Mouse (Mus musculus) thymus, adult 2 months (tissue): Measurements from ENCODE around the gene Pard6b. TPM values are rescaled to one million over a fixed set of nuclear protein-coding genes. Genes with fewer than 3 reads are reported as not detected.

Experiments used
- DNase-seq: peaks from one replicate; pipeline ENCODE4 v3.0.0; 2021
- H3K27ac ChIP-seq: fragments of 200-500 bp; 2 replicates; pipeline ENCODE4 v1.5.1; 2012; ENCODE audit warnings: low read length, control low read depth; ENCODE audit not compliant: control insufficient read depth, insufficient read depth
- H3K27me3 ChIP-seq: fragments of 200-500 bp; 2 replicates; pipeline ENCODE4 v1.6.1; 2012; ENCODE audit warnings: mild to moderate bottlenecking, low read length, moderate library complexity, mixed read lengths; ENCODE audit not compliant: control insufficient read depth, insufficient read depth
- H3K36me3 ChIP-seq: fragments of 200-500 bp; 2 replicates; pipeline ENCODE4 v1.6.1; 2012; ENCODE audit warnings: mild to moderate bottlenecking, low read length, moderate library complexity; ENCODE audit not compliant: control insufficient read depth, insufficient read depth
- H3K4me1 ChIP-seq: fragments of 200-500 bp; replicated peaks from 2 replicates; pipeline ENCODE4 v1.6.1; 2012; ENCODE audit warnings: low read length; ENCODE audit not compliant: control insufficient read depth, insufficient read depth
- H3K4me3 ChIP-seq: fragments of 200-500 bp; 2 replicates; pipeline ENCODE4 v1.5.1; 2012; ENCODE audit warnings: mild to moderate bottlenecking, low read length, control low read depth, moderate library complexity; ENCODE audit not compliant: control insufficient read depth, insufficient read depth
- CTCF ChIP-seq: fragments of 200-500 bp; IDR thresholded peaks from 2 replicates; pipeline ENCODE4 v1.5.1; 2012; ENCODE audit warnings: mild to moderate bottlenecking, control low read depth, low read length, moderate library complexity, borderline replicate concordance; ENCODE audit not compliant: control insufficient read depth, poor library complexity, insufficient read depth; ENCODE audit errors: extremely low read depth
- POLR2A ChIP-seq: fragments of 200-500 bp; IDR thresholded peaks from 2 replicates; pipeline ENCODE4 v1.6.1; 2012; ENCODE audit warnings: mild to moderate bottlenecking, low read length, control low read depth, moderate library complexity; ENCODE audit not compliant: control insufficient read depth, poor library complexity, insufficient read depth; ENCODE audit errors: extremely low read depth
- WGBS: fragments of 180-500 bp; shearing (Covaris S2); methylation state at CpG from one replicate; pipeline ENCODE4 v1.1.7; 2018; 5-methylcytosine and 5-hydroxymethylcytosine counted together
- polyA plus RNA-seq: library from polyadenylated mRNA; depleted of rRNA; stranded (reverse); fragments of >200 nt; gene quantifications from 2 replicates; pipeline ENCODE4 v1.2.3, GENCODE M21; 2012

Pard6b gene
- polyA plus RNA-seq, 1 experiment, result 4.2 TPM

DNA sequence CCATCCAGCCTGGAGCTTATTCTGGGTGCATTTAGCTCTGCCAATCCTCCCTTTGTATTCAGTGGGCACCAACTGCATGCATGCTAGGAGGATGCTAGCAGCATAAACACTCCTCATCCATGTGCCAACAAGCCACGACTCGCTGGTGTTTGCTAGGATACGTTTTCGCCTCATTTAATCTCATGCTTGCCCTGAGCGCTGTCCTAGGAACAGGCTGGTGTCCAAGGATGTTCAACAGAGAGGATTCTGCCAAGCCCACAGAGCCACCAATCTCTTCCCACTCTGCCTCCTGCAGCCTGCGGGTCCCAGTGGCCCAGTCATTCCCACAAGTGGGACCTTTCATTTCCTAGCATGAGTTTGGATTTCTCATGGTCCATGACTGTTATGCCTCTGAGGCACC is 38.8 kb upstream of the Pard6b start:
- TF ChIP-seq CTCF, result no peak
- Histone ChIP-seq H3K4me3 (no peak overlapping the region), H3K27me3 (no peaks in the 10 kb centered on the region), H3K36me3 (no peaks in the 10 kb centered on the region), H3K4me1 (no peaks in the 10 kb centered on the region), H3K27ac (no peak overlapping the region)
- WGBS, result 89% methylated on average over 6 of the region's 6 CpGs
- DNase-seq, result no peak

DNA sequence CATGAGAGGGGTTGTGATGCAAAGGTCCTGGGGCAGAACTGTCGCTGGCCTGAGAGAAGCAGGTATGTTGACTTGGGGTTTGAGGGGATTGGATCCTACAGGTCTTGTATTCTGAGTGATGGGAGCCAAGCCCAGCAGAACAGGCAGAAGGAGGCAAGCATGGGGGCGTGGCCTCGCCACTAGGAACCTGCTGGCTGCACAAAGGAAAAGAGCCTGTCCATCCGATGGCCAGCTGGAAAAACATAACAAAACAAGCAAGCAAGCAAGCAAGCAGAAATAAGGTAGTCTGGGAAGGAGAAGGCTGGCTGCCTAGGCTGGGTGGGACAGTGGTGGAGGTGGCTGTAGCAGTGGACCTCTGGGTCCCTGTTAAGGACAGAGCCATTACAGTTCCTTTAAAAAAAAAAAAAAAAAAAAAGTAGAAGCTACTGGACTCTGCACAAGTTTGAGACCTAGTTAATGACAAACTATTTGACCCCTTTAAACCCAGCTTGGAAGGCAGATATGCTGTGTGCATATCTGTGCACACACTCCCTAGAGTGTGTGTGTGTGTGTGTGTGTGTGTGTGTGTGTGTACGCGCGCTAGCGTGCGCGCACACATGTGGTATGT is 36.0 kb upstream of the Pard6b start:
- WGBS, result 91% methylated on average over 10 of the region's 10 CpGs
- no peaks in the 10 kb centered on the region for H3K4me1 ChIP-seq
- TF ChIP-seq CTCF, result no peak
- no peak for TF ChIP-seq POLR2A
- H3K27ac ChIP-seq, result no peak overlapping the region
- no peak overlapping the region for H3K4me3 ChIP-seq
- DNase-seq, result no peak
- peaks cover 4% of the 10 kb centered on the region; the same call in 1 of the 2 replicates for H3K27me3 ChIP-seq
- no peaks in the 10 kb centered on the region for H3K36me3 ChIP-seq

DNA sequence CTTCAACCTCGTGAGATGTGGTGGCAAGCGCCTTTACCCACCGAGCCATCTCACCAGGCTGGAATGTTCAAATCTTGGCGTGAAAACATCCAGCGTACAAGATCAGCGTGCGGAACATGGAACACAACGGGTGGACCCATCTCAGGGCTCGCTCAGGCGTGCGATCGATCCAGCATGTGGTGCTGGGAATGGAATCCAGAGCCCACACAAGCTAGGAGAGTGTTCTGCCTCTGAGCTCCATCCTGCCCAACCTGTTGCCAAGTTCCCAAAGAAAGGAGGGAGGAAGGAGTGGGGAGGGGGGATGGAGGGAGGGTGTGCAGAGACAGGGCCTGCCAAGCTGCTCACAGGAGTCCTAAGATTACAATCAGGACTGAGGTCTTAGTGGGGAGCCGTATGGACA is 35.4 kb upstream of the Pard6b start:
- no peaks in the 10 kb centered on the region for H3K4me1 ChIP-seq
- no peak overlapping the region for H3K27ac ChIP-seq
- no peak overlapping the region for H3K4me3 ChIP-seq
- 92% methylated on average over 13 of the region's 13 CpGs for WGBS
- DNase-seq, result no peak
- peaks cover 8% of the 10 kb centered on the region; the same call in 1 of the 2 replicates for H3K27me3 ChIP-seq
- H3K36me3 ChIP-seq, result no peaks in the 10 kb centered on the region
- no peak for TF ChIP-seq POLR2A
- no peak for TF ChIP-seq CTCF

GRCm38 (mm10) chr2:168045771-168046170 is 35.0 kb upstream of the Pard6b start:
- WGBS, result 65% methylated on average over 5 of the region's 5 CpGs
- TF ChIP-seq POLR2A (no peak), CTCF (no peak)
- Histone ChIP-seq H3K4me3 (no peak overlapping the region), H3K36me3 (no peaks in the 10 kb centered on the region), H3K27ac (no peak overlapping the region), H3K4me1 (no peaks in the 10 kb centered on the region), H3K27me3 (peaks cover 11% of the 10 kb centered on the region; the same call in 1 of the 2 replicates)
- no peak for DNase-seq

- peaks cover 15% of the 10 kb centered on the region; the same call in 1 of the 2 replicates for H3K27me3 ChIP-seq
- no peaks in the 10 kb centered on the region for H3K36me3 ChIP-seq
- H3K4me3 ChIP-seq, result no peak overlapping the region
- WGBS, result 91% methylated on average over 4 of the region's 4 CpGs
- DNase-seq, result no peak
- TF ChIP-seq CTCF, result no peak
- TF ChIP-seq POLR2A, result no peak
- no peaks in the 10 kb centered on the region for H3K4me1 ChIP-seq
- H3K27ac ChIP-seq, result no peak overlapping the region
These were observed 34.3 kb upstream of the Pard6b start for GRCm38 (mm10) chr2:168046467-168046866.

- Histone ChIP-seq H3K4me3 (no peak overlapping the region), H3K27me3 (peaks cover 17% of the 10 kb centered on the region; the same call in 1 of the 2 replicates), H3K27ac (no peak overlapping the region), H3K36me3 (no peaks in the 10 kb centered on the region), H3K4me1 (no peaks in the 10 kb centered on the region)
- TF ChIP-seq POLR2A, result no peak
- no peak for TF ChIP-seq CTCF
- 25% methylated on average over 16 of the region's 16 CpGs for WGBS
- DNase-seq, result no peak
These were observed 31.7 kb upstream of the Pard6b start for GRCm38 (mm10) chr2:168049002-168049635.
